Mouse (Mus musculus): ENCODE results near the gene Crocc2. TPM values are rescaled to one million over a fixed set of nuclear protein-coding genes. Genes with fewer than 3 reads are reported as not detected.
A peak's percentile ranks its signal among the peaks of the same experiment; 100 is the strongest.

The Crocc2 gene
- total and polyA plus RNA-seq, 2 experiments from 2014 or later: 0.08 to 0.34 TPM

GRCm38 (mm10) chr1:93210213-93210641, 41.7 kb downstream of the Crocc2 start:
- peak; percentile 81 for DNase-seq (ENCODE audit: low spot score)
- Histone ChIP-seq H3K4me3 (ENCODE audit: low read depth, low read length) (no peak overlapping the region), H3K9me3 (replicated peaks; ENCODE audit: control insufficient read depth, low read length) (no peaks in the 10 kb centered on the region), H3K27me3 (ENCODE audit: control insufficient read depth, insufficient read depth, low read length) (0 out of 2 replicates have a peak, but pooled peaks cover 4% of the 10 kb centered on the region), H3K9ac (replicated peaks; ENCODE audit: low read depth, low read length) (no peak overlapping the region), H3K36me3 (replicated peaks; ENCODE audit: control insufficient read depth, insufficient read depth, low read length) (no peaks in the 10 kb centered on the region), H3K4me2 (ENCODE audit: low read depth, low read length) (no peak overlapping the region), H3K4me1 (ENCODE audit: control insufficient read depth, insufficient read depth) (peaks cover 28% of the 10 kb centered on the region), H3K27ac (ENCODE audit: low read depth) (peak overlapping the region; percentile 60)
- ATAC-seq (ENCODE audit: insufficient read depth, low read depth): peak; percentile 87
- WGBS: 7% methylated on average over 8 of the region's 9 CpGs
- TF ChIP-seq CTCF (IDR thresholded peaks at IDR 0.05; ENCODE audit: low read depth): no peak
- peak; percentile 55; the same call in 1 of the 2 replicates for TF ChIP-seq EP300 (IDR thresholded peaks at IDR 0.05; ENCODE audit: low read depth)

- no peak for DNase-seq (ENCODE audit: low spot score)
- H3K36me3 ChIP-seq (replicated peaks; ENCODE audit: control insufficient read depth, insufficient read depth, low read length): no peaks in the 10 kb centered on the region
- H3K4me3 ChIP-seq (ENCODE audit: low read depth, low read length): no peak overlapping the region
- H3K9ac ChIP-seq (replicated peaks; ENCODE audit: low read depth, low read length): no peak overlapping the region
- TF ChIP-seq EP300 (IDR thresholded peaks at IDR 0.05; ENCODE audit: low read depth) (no peak), CTCF (IDR thresholded peaks at IDR 0.05; ENCODE audit: low read depth) (no peak)
- no peak overlapping the region for H3K4me2 ChIP-seq (ENCODE audit: low read depth, low read length)
- 0 out of 2 replicates have a peak, but pooled peaks cover 4% of the 10 kb centered on the region for H3K27me3 ChIP-seq (ENCODE audit: control insufficient read depth, insufficient read depth, low read length)
- ATAC-seq (ENCODE audit: insufficient read depth, low read depth): no peak
- no peaks in the 10 kb centered on the region for H3K9me3 ChIP-seq (replicated peaks; ENCODE audit: control insufficient read depth, low read length)
- peaks cover 28% of the 10 kb centered on the region for H3K4me1 ChIP-seq (ENCODE audit: control insufficient read depth, insufficient read depth)
- H3K27ac ChIP-seq (ENCODE audit: low read depth): no peak overlapping the region
- WGBS: 81% methylated on average over 11 of the region's 11 CpGs
Measured at GRCm38 (mm10) chr1:93211019-93211418, 42.5 kb downstream of the Crocc2 start.

GRCm38 (mm10) chr1:93211549-93212220, 43.2 kb downstream of the Crocc2 start:
- H3K27me3 ChIP-seq (ENCODE audit: control insufficient read depth, insufficient read depth, low read length): 0 out of 2 replicates have a peak, but pooled peaks cover 4% of the 10 kb centered on the region
- H3K9me3 ChIP-seq (replicated peaks; ENCODE audit: control insufficient read depth, low read length): no peaks in the 10 kb centered on the region
- H3K4me3 ChIP-seq (ENCODE audit: low read depth, low read length): no peak overlapping the region
- no peak overlapping the region for H3K9ac ChIP-seq (replicated peaks; ENCODE audit: low read depth, low read length)
- ATAC-seq (ENCODE audit: insufficient read depth, low read depth) (no peak), DNase-seq (ENCODE audit: low spot score) (peak; percentile 16)
- no peak overlapping the region for H3K27ac ChIP-seq (ENCODE audit: low read depth)
- no peak overlapping the region for H3K4me2 ChIP-seq (ENCODE audit: low read depth, low read length)
- H3K36me3 ChIP-seq (replicated peaks; ENCODE audit: control insufficient read depth, insufficient read depth, low read length): no peaks in the 10 kb centered on the region
- no peak for TF ChIP-seq EP300 (IDR thresholded peaks at IDR 0.05; ENCODE audit: low read depth)
- TF ChIP-seq CTCF (IDR thresholded peaks at IDR 0.05; ENCODE audit: low read depth): no peak
- WGBS: 25% methylated on average over 10 of the region's 10 CpGs
- H3K4me1 ChIP-seq (ENCODE audit: control insufficient read depth, insufficient read depth): peaks cover 33% of the 10 kb centered on the region

GRCm38 (mm10) chr1:93212441-93212840, 43.9 kb downstream of the Crocc2 start:
- TF ChIP-seq EP300 (IDR thresholded peaks at IDR 0.05; ENCODE audit: low read depth) (no peak), CTCF (IDR thresholded peaks at IDR 0.05; ENCODE audit: low read depth) (no peak)
- no peak overlapping the region for H3K4me3 ChIP-seq (ENCODE audit: low read depth, low read length)
- ATAC-seq (ENCODE audit: insufficient read depth, low read depth): no peak
- H3K4me2 ChIP-seq (ENCODE audit: low read depth, low read length): no peak overlapping the region
- H3K9me3 ChIP-seq (replicated peaks; ENCODE audit: control insufficient read depth, low read length): no peaks in the 10 kb centered on the region
- no peak overlapping the region for H3K27ac ChIP-seq (ENCODE audit: low read depth)
- no peaks in the 10 kb centered on the region for H3K36me3 ChIP-seq (replicated peaks; ENCODE audit: control insufficient read depth, insufficient read depth, low read length)
- peaks cover 36% of the 10 kb centered on the region for H3K4me1 ChIP-seq (ENCODE audit: control insufficient read depth, insufficient read depth)
- H3K9ac ChIP-seq (replicated peaks; ENCODE audit: low read depth, low read length): no peak overlapping the region
- 0 out of 2 replicates have a peak, but pooled peaks cover 4% of the 10 kb centered on the region for H3K27me3 ChIP-seq (ENCODE audit: control insufficient read depth, insufficient read depth, low read length)
- DNase-seq (ENCODE audit: low spot score): no peak
- 78% methylated on average over 7 of the region's 7 CpGs for WGBS

- WGBS: 62% methylated on average over 5 of the region's 5 CpGs
- ATAC-seq (ENCODE audit: insufficient read depth, low read depth) (no peak), DNase-seq (ENCODE audit: low spot score) (no peak)
- 0 out of 2 replicates have a peak, but pooled peaks cover 4% of the 10 kb centered on the region for H3K27me3 ChIP-seq (ENCODE audit: control insufficient read depth, insufficient read depth, low read length)
- H3K27ac ChIP-seq (ENCODE audit: low read depth): no peak overlapping the region
- peaks cover 49% of the 10 kb centered on the region for H3K4me1 ChIP-seq (ENCODE audit: control insufficient read depth, insufficient read depth)
- H3K9me3 ChIP-seq (replicated peaks; ENCODE audit: control insufficient read depth, low read length): no peaks in the 10 kb centered on the region
- no peaks in the 10 kb centered on the region for H3K36me3 ChIP-seq (replicated peaks; ENCODE audit: control insufficient read depth, insufficient read depth, low read length)
- no peak overlapping the region for H3K9ac ChIP-seq (replicated peaks; ENCODE audit: low read depth, low read length)
- no peak for TF ChIP-seq EP300 (IDR thresholded peaks at IDR 0.05; ENCODE audit: low read depth)
- TF ChIP-seq CTCF (IDR thresholded peaks at IDR 0.05; ENCODE audit: low read depth): no peak
- H3K4me2 ChIP-seq (ENCODE audit: low read depth, low read length): no peak overlapping the region
- H3K4me3 ChIP-seq (ENCODE audit: low read depth, low read length): no peak overlapping the region
Measured at GRCm38 (mm10) chr1:93214612-93215011, 46.1 kb downstream of the Crocc2 start.

Data from heart, postnatal 0 days (tissue).